Mouse (Mus musculus) forebrain, embryonic 14.5 days (tissue): ENCODE data around the gene Olfr1380. TPM values are rescaled to one million over a fixed set of nuclear protein-coding genes. Genes with fewer than 3 reads are reported as not detected.
"Not testable (repeated sequence)": the region's sequence is repeated elsewhere in the genome, so short reads cannot be mapped to it uniquely, and the experiment has no call there.

ENCODE experiments used
- ATAC-seq: fragments of 200-750 bp; cut with Nextera tagmentation; 2 replicates; pipeline ENCODE4 v1.8.0; 2017; ENCODE audit warnings: mild to moderate bottlenecking, moderate library complexity
- DNase-seq: peaks from one replicate; pipeline ENCODE4 v3.0.0-alpha.2; 2015; ENCODE audit warnings: low spot score
- H3K27ac ChIP-seq: fragments of 300-500 bp; sonication (generic); 2 replicates; pipeline ENCODE4 v1.5.1; 2014; ENCODE audit warnings: low read depth, mild to moderate bottlenecking, control low read depth, low read length, moderate library complexity
- H3K27me3 ChIP-seq: fragments of 300-500 bp; sonication (generic); replicated peaks from 2 replicates; pipeline ENCODE4 v1.6.1; 2014; ENCODE audit warnings: low read length, control low read depth, mixed read lengths; ENCODE audit not compliant: control insufficient read depth, insufficient read depth
- H3K36me3 ChIP-seq: fragments of 300-500 bp; sonication (generic); 2 replicates; pipeline ENCODE4 v1.6.1; 2014; ENCODE audit warnings: low read length, control low read depth; ENCODE audit not compliant: control insufficient read depth, insufficient read depth
- H3K4me1 ChIP-seq: fragments of 300-500 bp; sonication (generic); 2 replicates; pipeline ENCODE4 v1.6.1; 2014; ENCODE audit warnings: antibody characterized with exemption, low read length, control low read depth; ENCODE audit not compliant: control insufficient read depth, insufficient read depth
- H3K4me2 ChIP-seq: fragments of 300-500 bp; sonication (generic); 2 replicates; pipeline ENCODE4 v1.6.1; 2014; ENCODE audit warnings: mild to moderate bottlenecking, control low read depth, low read length
- H3K4me3 ChIP-seq: fragments of 300-500 bp; sonication (generic); 2 replicates; pipeline ENCODE4 v1.5.1; 2014; ENCODE audit warnings: low read depth, low read length, control low read depth
- H3K9ac ChIP-seq: fragments of 300-500 bp; sonication (generic); 2 replicates; pipeline ENCODE4 v1.6.1; 2014; ENCODE audit warnings: mild to moderate bottlenecking, low read length, control low read depth, moderate library complexity
- H3K9me3 ChIP-seq: fragments of 300-500 bp; sonication (generic); replicated peaks from 2 replicates; pipeline ENCODE4 v1.6.1; 2016; ENCODE audit warnings: low read length, control low read depth, mixed read lengths; ENCODE audit not compliant: control insufficient read depth
- WGBS: fragments of 180-500 bp; shearing (Covaris S2); extraction: QIAGEN DNeasy Blood & Tissue Kit; methylation state at CpG from one replicate; pipeline ENCODE4 v1.1.7; 2014; 5-methylcytosine and 5-hydroxymethylcytosine counted together
- polyA plus RNA-seq: library from polyadenylated mRNA; unstranded; fragments of >200 nt; fragmentation: Nextera tagmentation; extraction: Ambion mirVana; gene quantifications from 2 replicates; pipeline ENCODE4 v1.2.1, GENCODE M21; 2014

Gene Olfr1380
- not detected in 2 replicates for polyA plus RNA-seq

GRCm38 (mm10) chr11:49556578-49556977 lies at the start of gene Olfr1380:
TSS of gene Olfr1380 (plus strand) at chr11:49556878.
- ATAC-seq, H3K36me3 ChIP-seq, H3K27ac ChIP-seq, H3K9ac ChIP-seq, H3K4me2 ChIP-seq, H3K27me3 ChIP-seq, H3K4me3 ChIP-seq, DNase-seq, H3K4me1 ChIP-seq, H3K9me3 ChIP-seq: not testable (repeated sequence)
- 67% methylated on average over 5 of the region's 5 CpGs for WGBS

- H3K27ac ChIP-seq, result no peak overlapping the region
- H3K4me2 ChIP-seq, result no peak overlapping the region
- H3K36me3 ChIP-seq, result no peaks in the 10 kb centered on the region
- H3K4me1 ChIP-seq, result no peaks in the 10 kb centered on the region
- H3K9ac ChIP-seq, result no peak overlapping the region
- no peak for DNase-seq
- no peaks in the 10 kb centered on the region for H3K27me3 ChIP-seq
- ATAC-seq, result no peak
- no peaks in the 10 kb centered on the region for H3K9me3 ChIP-seq
- WGBS, result 81% methylated on average over 5 of the region's 5 CpGs
- no peak overlapping the region for H3K4me3 ChIP-seq
These were observed 38.6 kb upstream of the Olfr1380 start for GRCm38 (mm10) chr11:49518086-49518485.

- ATAC-seq (no peak), DNase-seq (no peak)
- H3K9ac ChIP-seq, result no peak within 1 kb of the TSS
- no peak within 1 kb of the TSS for H3K4me2 ChIP-seq
- H3K27me3 ChIP-seq, result no peaks in the 10 kb centered on the region
- H3K27ac ChIP-seq, result no peak within 1 kb of the TSS
- H3K4me1 ChIP-seq, result no peaks in the 10 kb centered on the region
- H3K9me3 ChIP-seq, result no peaks in the 10 kb centered on the region
- no peak within 1 kb of the TSS for H3K4me3 ChIP-seq
- H3K36me3 ChIP-seq, result no peaks in the 10 kb centered on the region
These were observed 37.3 kb upstream of the Olfr1380 start, which contains the start of gene Olfr1383 for GRCm38 (mm10) chr11:49519348-49519747. TSS of gene Olfr1383 (plus strand) at chr11:49519648.

- ATAC-seq (no peak), DNase-seq (no peak)
- Histone ChIP-seq H3K27me3 (no peaks in the 10 kb centered on the region), H3K27ac (no peak within 1 kb of the TSS), H3K9me3 (no peaks in the 10 kb centered on the region), H3K36me3 (no peaks in the 10 kb centered on the region), H3K4me3 (no peak within 1 kb of the TSS), H3K9ac (no peak within 1 kb of the TSS), H3K4me1 (no peaks in the 10 kb centered on the region), H3K4me2 (no peak within 1 kb of the TSS)
- WGBS, result 82% methylated on average over 3 of the region's 3 CpGs
These were observed 28.7 kb upstream of the Olfr1380 start, which contains the start of gene Olfr1382 for GRCm38 (mm10) chr11:49527947-49528346. TSS of gene Olfr1382 (plus strand) at chr11:49528247.

- DNase-seq (no peak), ATAC-seq (no peak)
- no peak overlapping the region for H3K27ac ChIP-seq
- no peak overlapping the region for H3K9ac ChIP-seq
- H3K4me1 ChIP-seq, result no peaks in the 10 kb centered on the region
- H3K36me3 ChIP-seq, result no peaks in the 10 kb centered on the region
- no peaks in the 10 kb centered on the region for H3K27me3 ChIP-seq
- H3K9me3 ChIP-seq, result no peaks in the 10 kb centered on the region
- no peak overlapping the region for H3K4me2 ChIP-seq
- H3K4me3 ChIP-seq, result no peak overlapping the region
These were observed 23.9 kb upstream of the Olfr1380 start for GRCm38 (mm10) chr11:49532761-49533160.

GRCm38 (mm10) chr11:49536631-49537030 lies 20.0 kb upstream of the Olfr1380 start:
- H3K4me2 ChIP-seq, H3K4me1 ChIP-seq, ATAC-seq, H3K36me3 ChIP-seq, H3K4me3 ChIP-seq, H3K27ac ChIP-seq, H3K27me3 ChIP-seq, H3K9me3 ChIP-seq, H3K9ac ChIP-seq: not testable (repeated sequence)
- peak; percentile 9 for DNase-seq
- 98% methylated on average over 2 of the region's 2 CpGs for WGBS

GRCm38 (mm10) chr11:49543149-49543548 lies 13.5 kb upstream of the Olfr1380 start, which contains the start of gene Olfr1381:
TSS of gene Olfr1381 (plus strand) at chr11:49543449.
- not testable (repeated sequence) for DNase-seq, H3K4me2 ChIP-seq

GRCm38 (mm10) chr11:49554033-49554432 lies 2.6 kb upstream of the Olfr1380 start:
- not testable (repeated sequence) for H3K4me3 ChIP-seq, H3K9me3 ChIP-seq, H3K27me3 ChIP-seq, H3K4me1 ChIP-seq, H3K4me2 ChIP-seq, H3K36me3 ChIP-seq, H3K9ac ChIP-seq, DNase-seq, ATAC-seq, H3K27ac ChIP-seq
- 85% methylated on average over 3 of the region's 3 CpGs for WGBS

More at GRCm38 (mm10) chr11:49543149-49543548, 13.5 kb upstream of the Olfr1380 start, which contains the start of gene Olfr1381:
- not testable (repeated sequence) for H3K4me1 ChIP-seq, H3K36me3 ChIP-seq, H3K27ac ChIP-seq, H3K9ac ChIP-seq, ATAC-seq, H3K9me3 ChIP-seq, H3K4me3 ChIP-seq, H3K27me3 ChIP-seq
- 72% methylated on average over 3 of the region's 3 CpGs for WGBS

- H3K4me2 ChIP-seq, H3K27me3 ChIP-seq, H3K9ac ChIP-seq, H3K4me1 ChIP-seq, H3K9me3 ChIP-seq, H3K27ac ChIP-seq, ATAC-seq, H3K4me3 ChIP-seq, H3K36me3 ChIP-seq: not testable (repeated sequence)
- 37% methylated on average over 2 of the region's 2 CpGs for WGBS
- DNase-seq, result peak; percentile 33
These were observed 18.4 kb downstream of the Olfr1380 start for GRCm38 (mm10) chr11:49575054-49575453.
